Mouse (Mus musculus) lung, embryonic 15.5 days (tissue): Measurements from ENCODE around the gene Ola1. TPM values are rescaled to one million over a fixed set of nuclear protein-coding genes. Genes with fewer than 3 reads are reported as not detected.
A peak's percentile ranks its signal among the peaks of the same experiment; 100 is the strongest.

Source experiments
- ATAC-seq: fragments of 200-750 bp; cut with Nextera tagmentation; 2 replicates; pipeline ENCODE4 v1.8.0; 2017; ENCODE audit warnings: moderate number of reproducible peaks, borderline replicate concordance; ENCODE audit not compliant: low FRiP score, low TSS enrichment; ENCODE audit errors: extremely low read depth
- H3K27ac ChIP-seq: fragments of 300-500 bp; sonication (generic); 2 replicates; pipeline ENCODE4 v1.5.1; 2015; ENCODE audit warnings: moderate library complexity, mild to moderate bottlenecking, inconsistent platforms
- H3K27me3 ChIP-seq: fragments of 300-500 bp; sonication (generic); 2 replicates; pipeline ENCODE4 v1.6.1; 2015; ENCODE audit warnings: inconsistent platforms
- H3K36me3 ChIP-seq: fragments of 300-500 bp; sonication (generic); 2 replicates; pipeline ENCODE4 v1.6.1; 2015; ENCODE audit warnings: inconsistent platforms
- H3K4me1 ChIP-seq: fragments of 300-500 bp; sonication (generic); 2 replicates; pipeline ENCODE4 v1.6.1; 2015; ENCODE audit warnings: inconsistent platforms
- H3K4me2 ChIP-seq: fragments of 300-500 bp; sonication (generic); 2 replicates; pipeline ENCODE4 v1.6.1; 2015; ENCODE audit warnings: inconsistent platforms, mild to moderate bottlenecking, moderate library complexity
- H3K4me3 ChIP-seq: fragments of 300-500 bp; sonication (generic); 2 replicates; pipeline ENCODE4 v1.5.1; 2015; ENCODE audit warnings: mild to moderate bottlenecking, inconsistent platforms
- H3K9ac ChIP-seq: fragments of 300-500 bp; sonication (generic); 2 replicates; pipeline ENCODE4 v1.6.1; 2015; ENCODE audit warnings: inconsistent platforms
- H3K9me3 ChIP-seq: fragments of 300-500 bp; sonication (generic); 2 replicates; pipeline ENCODE4 v1.6.1; 2016; ENCODE audit warnings: inconsistent platforms
- WGBS: fragments of 180-500 bp; shearing (Covaris S2); methylation state at CpG from one replicate; pipeline ENCODE4 v1.1.7; 2015; 5-methylcytosine and 5-hydroxymethylcytosine counted together
- polyA plus RNA-seq: library from polyadenylated mRNA; unstranded; fragments of >200 nt; fragmentation: Nextera tagmentation; extraction: Ambion mirVana; gene quantifications from 2 replicates; pipeline ENCODE4 v1.2.1, GENCODE M21; 2015

The Ola1 gene
- polyA plus RNA-seq, 1 experiment from 2014 or later = 80.1 TPM

DNA sequence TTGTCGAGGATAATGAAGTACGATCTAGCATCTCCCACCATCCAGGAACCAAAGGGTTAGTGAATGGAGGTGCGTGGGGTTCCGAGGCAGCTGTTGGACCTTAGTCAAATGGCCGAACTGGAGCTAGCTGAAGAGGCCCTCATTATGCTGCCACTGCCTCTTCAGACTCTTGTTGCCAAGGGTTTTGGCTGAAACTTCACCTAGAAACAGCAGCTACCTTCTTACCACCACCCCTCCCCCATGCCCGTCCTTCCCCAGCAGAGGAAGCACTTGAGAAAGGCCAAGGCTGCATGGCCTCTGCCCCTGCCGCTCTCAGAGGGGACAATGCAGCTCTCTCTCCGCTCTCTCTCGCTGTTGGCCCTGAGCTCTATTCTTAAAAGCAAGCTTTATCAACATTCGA, 136.2 kb downstream of the Ola1 start:
- WGBS = 57% methylated on average over 10 of the region's 10 CpGs
- H3K9me3 ChIP-seq = no peaks in the 10 kb centered on the region
- H3K27ac ChIP-seq = no peak overlapping the region
- H3K4me1 ChIP-seq = peaks cover 22% of the 10 kb centered on the region
- ATAC-seq = no peak
- H3K9ac ChIP-seq = no peak overlapping the region
- H3K36me3 ChIP-seq = no peaks in the 10 kb centered on the region
- no peak overlapping the region for H3K4me3 ChIP-seq
- no peaks in the 10 kb centered on the region for H3K27me3 ChIP-seq
- H3K4me2 ChIP-seq = no peak overlapping the region

DNA sequence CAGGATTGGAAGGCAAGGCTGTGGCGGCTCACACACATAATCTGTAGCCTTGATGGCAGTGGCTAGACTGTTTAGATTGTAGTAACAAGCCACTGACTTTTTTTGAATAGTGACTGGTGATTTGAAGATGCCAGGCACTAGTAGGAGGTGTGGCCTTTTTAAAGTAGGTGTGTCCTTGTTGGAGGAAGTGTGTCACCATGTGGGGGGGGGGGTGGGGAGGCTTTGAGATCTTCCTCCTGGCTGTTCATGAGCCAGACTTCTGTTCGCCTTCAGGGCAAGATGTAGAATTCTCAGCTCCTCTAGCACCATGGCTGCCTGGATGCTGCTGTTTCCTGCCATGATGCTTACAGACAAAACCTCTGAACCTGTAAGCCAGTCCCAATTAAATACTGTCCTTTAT, 136.9 kb downstream of the Ola1 start:
- Histone ChIP-seq H3K9ac (no peak overlapping the region), H3K4me1 (peaks cover 22% of the 10 kb centered on the region), H3K27ac (no peak overlapping the region), H3K4me2 (no peak overlapping the region), H3K9me3 (no peaks in the 10 kb centered on the region), H3K27me3 (no peaks in the 10 kb centered on the region), H3K4me3 (no peak overlapping the region), H3K36me3 (no peaks in the 10 kb centered on the region)
- no peak for ATAC-seq
- 79% methylated on average over 2 of the region's 2 CpGs for WGBS

DNA sequence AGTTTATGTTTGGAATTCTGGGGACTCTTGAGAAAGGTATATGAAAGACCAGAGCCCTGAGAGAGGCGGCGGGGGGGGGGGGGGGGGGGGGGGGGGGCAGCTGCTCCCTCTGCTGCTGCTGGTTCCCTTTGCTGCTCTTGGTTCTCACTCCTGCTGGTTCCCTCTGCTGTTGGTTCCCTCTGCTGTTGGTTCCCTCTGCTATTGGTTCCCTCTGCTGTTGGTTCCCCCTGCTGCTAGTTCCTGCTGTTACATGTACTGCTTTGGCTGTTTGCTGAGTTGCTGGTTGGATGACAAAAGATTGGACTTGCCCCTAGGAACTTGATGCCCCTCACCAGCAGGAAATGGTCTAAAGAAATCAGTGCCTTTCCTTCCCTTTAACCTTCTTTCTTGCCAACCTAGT, 138.6 kb downstream of the Ola1 start:
- 0 out of 2 replicates have a peak, but pooled peaks cover 10% of the 10 kb centered on the region for H3K4me1 ChIP-seq
- H3K36me3 ChIP-seq = no peaks in the 10 kb centered on the region
- H3K9ac ChIP-seq = no peak overlapping the region
- H3K4me2 ChIP-seq = no peak overlapping the region
- no peak overlapping the region for H3K4me3 ChIP-seq
- ATAC-seq = no peak
- WGBS = no CpG with 5 or more reads among the region's 2 CpGs
- H3K27ac ChIP-seq = no peak overlapping the region
- H3K9me3 ChIP-seq = no peaks in the 10 kb centered on the region
- H3K27me3 ChIP-seq = no peaks in the 10 kb centered on the region

DNA sequence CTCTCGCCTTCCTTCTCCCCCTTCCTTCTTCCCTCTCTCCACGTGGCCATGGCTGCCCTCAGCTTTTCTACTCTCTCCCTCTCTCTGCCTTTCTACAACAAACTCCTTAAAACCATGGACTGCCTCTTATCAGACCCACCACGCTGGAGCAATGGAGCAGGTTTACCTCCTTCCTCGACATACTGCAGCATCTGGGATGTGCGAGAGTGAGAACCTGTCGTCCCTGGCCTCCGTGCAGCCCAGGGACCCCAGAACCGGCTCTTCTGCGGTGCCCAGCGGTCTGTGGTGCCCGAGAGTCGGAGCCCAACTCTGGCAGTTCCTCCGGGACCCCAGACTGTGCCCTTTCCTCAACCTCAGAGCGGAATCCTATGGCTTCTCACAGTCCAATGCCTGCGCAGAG, 139.4 kb downstream of the Ola1 start:
- no peaks in the 10 kb centered on the region for H3K27me3 ChIP-seq
- WGBS = 62% methylated on average over 15 of the region's 15 CpGs
- no peak overlapping the region for H3K4me2 ChIP-seq
- no peak overlapping the region for H3K4me3 ChIP-seq
- H3K9ac ChIP-seq = no peak overlapping the region
- H3K9me3 ChIP-seq = no peaks in the 10 kb centered on the region
- no peaks in the 10 kb centered on the region for H3K36me3 ChIP-seq
- ATAC-seq = no peak
- 0 out of 2 replicates have a peak, but pooled peaks cover 8% of the 10 kb centered on the region for H3K4me1 ChIP-seq
- no peak overlapping the region for H3K27ac ChIP-seq

DNA sequence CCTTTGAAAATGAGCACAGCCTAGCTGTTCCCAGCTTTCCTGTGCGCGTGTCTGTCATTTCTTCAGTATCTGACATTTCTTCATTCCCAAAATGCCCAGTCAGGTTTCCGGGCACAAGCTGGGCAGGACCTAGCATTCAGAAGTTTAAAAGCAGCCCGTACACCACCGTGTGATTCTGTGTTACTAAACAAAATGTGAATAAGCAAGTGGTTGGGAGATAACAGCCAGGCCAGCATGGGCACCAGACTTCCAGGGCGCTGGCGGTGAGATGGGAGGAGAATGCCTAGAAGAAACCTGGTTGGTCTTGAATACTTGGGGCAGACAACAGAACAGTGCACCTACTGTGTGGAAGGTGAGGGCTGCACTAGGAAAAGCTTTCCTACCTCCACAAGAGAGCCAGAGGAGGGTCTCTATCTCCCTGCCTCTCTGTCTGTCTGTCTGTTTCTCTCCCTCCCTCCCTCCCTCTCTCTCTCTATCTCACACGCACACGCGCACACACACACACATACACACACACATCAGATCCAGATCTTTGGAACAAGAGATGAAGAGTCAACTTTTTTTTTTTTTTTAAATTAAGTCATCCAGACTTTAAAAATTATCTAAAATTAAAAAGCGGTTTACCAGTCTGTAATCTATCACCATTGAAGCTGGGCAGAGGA, 144.8 kb downstream of the Ola1 start:
- ATAC-seq = no peak
- no peaks in the 10 kb centered on the region for H3K27me3 ChIP-seq
- H3K36me3 ChIP-seq = no peaks in the 10 kb centered on the region
- H3K9ac ChIP-seq = no peak overlapping the region
- H3K9me3 ChIP-seq = no peaks in the 10 kb centered on the region
- 87% methylated on average over 11 of the region's 11 CpGs for WGBS
- H3K4me3 ChIP-seq = no peak overlapping the region
- H3K4me2 ChIP-seq = no peak overlapping the region
- no peak overlapping the region for H3K27ac ChIP-seq
- no peaks in the 10 kb centered on the region for H3K4me1 ChIP-seq

DNA sequence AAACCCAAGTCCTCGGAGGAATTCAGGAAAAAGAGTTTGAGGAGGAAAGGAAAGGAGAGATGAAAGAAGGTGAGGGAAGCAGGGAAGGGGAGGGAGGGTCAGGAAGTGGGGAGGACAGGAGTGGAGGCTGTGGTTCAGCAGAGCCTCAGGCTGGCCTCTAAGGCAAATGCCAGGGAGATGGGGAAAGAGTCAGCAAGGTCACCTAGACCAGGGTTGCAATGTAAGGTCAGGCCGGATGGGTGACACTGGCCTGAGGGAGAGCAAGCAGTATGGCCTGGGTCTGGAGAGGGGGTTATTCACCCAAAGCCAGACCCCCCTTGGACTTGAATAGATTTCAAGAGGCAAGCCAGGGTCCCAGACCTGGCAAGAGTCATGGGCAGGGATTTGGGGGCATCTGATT, 147.5 kb downstream of the Ola1 start:
- Histone ChIP-seq H3K4me3 (no peak overlapping the region), H3K27me3 (peaks cover 3% of the 10 kb centered on the region; the same call in 1 of the 2 replicates), H3K27ac (no peak overlapping the region), H3K36me3 (no peaks in the 10 kb centered on the region), H3K9me3 (no peaks in the 10 kb centered on the region), H3K4me1 (peaks cover 9% of the 10 kb centered on the region), H3K4me2 (no peak overlapping the region), H3K9ac (no peak overlapping the region)
- WGBS = 69% methylated on average over 2 of the region's 2 CpGs
- no peak for ATAC-seq

DNA sequence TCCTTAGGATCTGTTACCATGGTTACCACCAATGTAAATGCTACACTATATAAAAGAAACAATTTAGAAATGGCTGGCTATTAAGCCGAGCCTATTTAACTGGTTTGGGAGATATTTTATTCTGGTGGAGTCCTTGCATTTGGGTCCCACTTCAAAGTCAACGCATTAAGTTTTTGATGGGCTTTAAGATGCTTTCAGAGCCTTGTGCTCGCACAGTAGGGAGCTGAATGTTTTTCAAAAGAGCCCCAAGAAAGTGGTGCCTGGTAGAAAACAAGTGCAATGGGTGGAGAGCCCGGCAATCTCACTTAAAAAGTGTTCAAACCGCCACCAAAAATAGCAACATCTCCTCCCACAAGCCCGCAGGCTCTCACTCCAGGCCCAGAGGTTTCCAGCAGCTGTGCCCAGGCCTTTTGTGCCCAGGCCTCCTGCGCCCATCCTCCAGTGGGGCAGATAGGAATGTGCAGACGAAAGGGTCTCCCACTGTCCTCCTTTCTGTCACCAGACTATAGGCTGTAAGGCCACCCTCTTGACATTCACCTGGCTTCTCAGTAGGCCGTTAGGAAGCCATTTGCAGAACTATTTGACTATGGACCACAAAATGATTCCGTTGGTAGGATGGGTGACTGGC, 148.2 kb downstream of the Ola1 start:
- peaks cover 9% of the 10 kb centered on the region for H3K4me1 ChIP-seq
- H3K27me3 ChIP-seq = peaks cover 3% of the 10 kb centered on the region; the same call in 1 of the 2 replicates
- H3K36me3 ChIP-seq = no peaks in the 10 kb centered on the region
- no peak for ATAC-seq
- H3K4me2 ChIP-seq = no peak overlapping the region
- WGBS = 63% methylated on average over 10 of the region's 10 CpGs
- no peak overlapping the region for H3K9ac ChIP-seq
- H3K9me3 ChIP-seq = no peaks in the 10 kb centered on the region
- no peak overlapping the region for H3K27ac ChIP-seq
- H3K4me3 ChIP-seq = no peak overlapping the region

DNA sequence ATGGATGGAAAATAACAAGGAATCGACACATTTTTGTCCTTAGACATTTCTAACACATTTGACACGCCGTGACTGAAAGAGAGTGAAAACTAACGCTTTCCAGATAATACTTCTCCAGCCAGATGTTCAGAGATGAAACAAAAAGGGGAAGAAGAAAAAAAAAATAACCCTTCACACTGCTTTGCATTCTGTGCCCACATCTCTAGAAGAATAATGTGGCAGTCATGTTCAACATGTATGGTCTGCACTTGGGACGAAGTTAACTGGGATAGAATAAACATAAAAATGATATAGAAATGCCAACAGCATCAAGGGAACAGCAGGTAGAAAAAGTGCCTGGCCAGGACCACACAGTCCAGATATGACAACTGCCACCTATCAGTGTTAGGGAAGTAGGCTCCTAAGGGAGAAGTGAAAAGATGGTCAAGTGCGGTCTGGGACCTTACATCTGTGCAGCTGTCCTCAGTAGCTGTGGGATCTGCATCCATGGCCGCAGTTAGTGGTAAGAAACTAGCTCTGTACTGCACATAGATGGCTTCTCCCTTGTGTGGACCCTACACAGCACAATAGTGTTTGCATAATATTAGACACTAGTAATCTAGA, 149.4 kb downstream of the Ola1 start:
- ATAC-seq = no peak
- no peak overlapping the region for H3K4me2 ChIP-seq
- H3K4me3 ChIP-seq = no peak overlapping the region
- H3K27ac ChIP-seq = no peak overlapping the region
- H3K36me3 ChIP-seq = no peaks in the 10 kb centered on the region
- 89% methylated on average over 7 of the region's 7 CpGs for WGBS
- H3K4me1 ChIP-seq = peaks cover 9% of the 10 kb centered on the region
- H3K9me3 ChIP-seq = no peaks in the 10 kb centered on the region
- H3K9ac ChIP-seq = no peak overlapping the region
- H3K27me3 ChIP-seq = peaks cover 3% of the 10 kb centered on the region; the same call in 1 of the 2 replicates

DNA sequence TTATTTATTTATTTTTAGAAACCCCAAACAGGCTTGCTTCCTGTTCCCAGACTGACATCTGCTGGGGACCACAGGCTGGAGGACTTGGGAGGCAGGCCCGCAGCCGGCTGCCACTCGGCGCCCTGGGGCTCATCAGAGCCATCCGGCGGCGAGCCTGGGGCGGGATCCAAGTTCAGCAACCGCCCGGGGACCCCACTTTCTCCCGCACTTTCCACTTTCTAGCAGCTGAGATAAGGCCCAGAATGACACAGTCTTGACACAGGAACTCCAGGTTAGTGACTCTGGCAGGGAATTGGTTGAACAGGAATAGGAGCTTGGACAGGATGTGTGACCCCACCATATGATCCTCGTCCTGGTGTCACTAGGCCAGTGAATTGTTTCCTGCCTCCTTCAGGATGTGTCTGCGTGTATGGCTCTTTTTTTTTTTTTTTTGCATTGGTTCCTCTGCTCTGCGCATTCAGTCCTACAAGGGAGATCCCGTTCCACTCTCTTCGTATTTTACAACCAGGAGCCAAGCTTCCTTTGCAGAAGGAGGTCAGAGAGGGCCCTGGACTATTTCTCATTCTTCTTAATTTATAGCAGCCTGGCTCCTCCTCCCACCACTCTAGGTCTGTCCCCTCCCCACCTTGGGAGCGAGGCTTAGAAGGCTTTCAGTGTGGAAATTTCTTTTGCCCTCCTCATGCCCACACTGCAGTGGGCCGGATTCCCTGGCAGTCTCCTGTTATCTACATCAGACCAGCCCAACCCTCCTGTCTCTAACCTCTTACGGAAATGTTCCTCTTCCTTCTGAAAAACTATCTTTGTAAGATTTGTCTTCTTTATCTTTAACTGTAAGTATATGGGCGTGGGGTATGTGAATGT, 152.2 kb downstream of the Ola1 start:
- H3K27ac ChIP-seq = peak overlapping the region; percentile 16; the same call in 1 of the 2 replicates
- peak; percentile 66; the same call in 1 of the 2 replicates for ATAC-seq
- H3K4me3 ChIP-seq = peak overlapping the region; percentile 18; the same call in 1 of the 2 replicates
- no peaks in the 10 kb centered on the region for H3K9me3 ChIP-seq
- WGBS = 30% methylated on average over 20 of the region's 20 CpGs
- peak overlapping the region; percentile 43 for H3K4me2 ChIP-seq
- H3K4me1 ChIP-seq = peaks cover 9% of the 10 kb centered on the region
- H3K36me3 ChIP-seq = no peaks in the 10 kb centered on the region
- H3K9ac ChIP-seq = no peak overlapping the region
- H3K27me3 ChIP-seq = peaks cover 3% of the 10 kb centered on the region; the same call in 1 of the 2 replicates

DNA sequence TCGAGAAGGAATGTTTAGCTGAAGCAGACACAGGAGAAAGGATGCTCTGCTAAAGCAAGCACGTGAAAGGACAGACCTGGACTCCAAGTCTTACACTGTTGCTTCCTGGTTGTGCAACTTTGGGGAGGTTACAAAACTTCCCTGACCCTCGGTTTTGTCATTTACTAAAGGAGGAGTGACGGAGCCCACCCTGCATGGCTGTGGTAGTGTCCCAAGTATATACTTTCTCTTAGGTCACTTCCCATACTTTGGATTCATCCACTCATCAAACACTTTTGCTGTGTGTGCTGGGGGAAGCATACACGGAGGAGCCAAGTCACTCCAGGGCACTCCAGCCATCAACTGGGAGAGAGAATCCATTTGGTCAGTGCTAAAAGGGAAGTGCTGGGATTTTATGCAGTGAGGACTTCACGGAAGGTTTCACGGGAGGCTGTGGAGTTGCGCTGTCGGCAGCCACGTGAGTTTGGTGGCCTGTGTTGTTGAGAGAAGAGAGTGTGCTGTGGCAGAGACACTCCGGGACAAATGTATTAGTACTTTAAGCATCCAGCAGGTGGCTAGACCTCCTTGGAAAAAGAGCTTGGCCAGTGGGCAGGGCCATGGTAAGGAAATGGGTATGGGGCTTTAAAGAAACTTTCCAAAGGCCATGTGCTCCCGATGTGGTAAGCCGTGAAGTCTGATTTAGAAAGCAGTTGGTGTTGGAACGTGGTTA, 154.7 kb downstream of the Ola1 start:
- Histone ChIP-seq H3K4me2 (no peak overlapping the region), H3K9me3 (no peaks in the 10 kb centered on the region), H3K36me3 (no peaks in the 10 kb centered on the region), H3K9ac (no peak overlapping the region), H3K27me3 (peaks cover 3% of the 10 kb centered on the region; the same call in 1 of the 2 replicates), H3K4me1 (peaks cover 14% of the 10 kb centered on the region), H3K27ac (no peak overlapping the region), H3K4me3 (no peak overlapping the region)
- ATAC-seq = no peak
- WGBS = 61% methylated on average over 14 of the region's 14 CpGs

DNA sequence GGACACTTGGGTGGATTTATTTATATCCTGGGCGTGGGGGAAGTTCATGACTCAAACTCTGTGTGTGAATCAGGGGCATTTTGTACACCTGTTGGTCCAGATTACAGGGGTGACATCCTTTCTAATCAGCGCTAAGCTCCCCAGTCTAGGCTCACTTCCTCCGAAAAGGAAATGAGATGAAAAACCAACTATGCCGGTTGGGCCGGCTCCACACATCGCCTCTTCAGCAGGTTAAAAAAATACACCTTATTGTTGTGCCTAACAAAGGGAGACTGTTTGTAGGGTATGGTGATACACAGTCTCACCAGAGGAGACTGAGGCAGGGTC, 158.5 kb downstream of the Ola1 start:
- Histone ChIP-seq H3K36me3 (no peaks in the 10 kb centered on the region), H3K27ac (no peak overlapping the region), H3K27me3 (no peaks in the 10 kb centered on the region), H3K9ac (no peak overlapping the region), H3K9me3 (no peaks in the 10 kb centered on the region), H3K4me3 (no peak overlapping the region), H3K4me2 (no peak overlapping the region), H3K4me1 (peaks cover 4% of the 10 kb centered on the region)
- no peak for ATAC-seq
- WGBS = 44% methylated on average over 6 of the region's 6 CpGs
